Mouse (Mus musculus): ENCODE measurements around the gene Akap2.

Akap2 gene

GRCm38 (mm10) chr4:57841911-57842310 is 124.5 kb downstream of the Akap2 start:
- DNase-seq: no peak

GRCm38 (mm10) chr4:57842472-57843305 is 125.2 kb downstream of the Akap2 start:
- no peak for DNase-seq

GRCm38 (mm10) chr4:57845031-57845431 is 127.6 kb downstream of the Akap2 start:
- DNase-seq: peak; percentile 26

GRCm38 (mm10) chr4:57845541-57846210 is 128.2 kb downstream of the Akap2 start:
- DNase-seq: no peak

GRCm38 (mm10) chr4:57846381-57846990 is 129.0 kb downstream of the Akap2 start:
- DNase-seq: no peak

- DNase-seq: no peak
Measured at GRCm38 (mm10) chr4:57846991-57847422, 129.6 kb downstream of the Akap2 start.

- DNase-seq: no peak
Measured at GRCm38 (mm10) chr4:57847676-57848075, 130.2 kb downstream of the Akap2 start.

GRCm38 (mm10) chr4:57849465-57849864 is 132.0 kb downstream of the Akap2 start:
- DNase-seq: no peak

- DNase-seq: no peak
Measured at GRCm38 (mm10) chr4:57851731-57852130, 134.3 kb downstream of the Akap2 start.

GRCm38 (mm10) chr4:57852461-57853040 is 135.1 kb downstream of the Akap2 start:
- DNase-seq: no peak

- DNase-seq: no peak
Measured at GRCm38 (mm10) chr4:57854181-57854580, 136.7 kb downstream of the Akap2 start.

- DNase-seq: no peak
Measured at GRCm38 (mm10) chr4:57855281-57855941, 138.0 kb downstream of the Akap2 start.

- DNase-seq: no peak
Measured at GRCm38 (mm10) chr4:57856673-57857072, 139.2 kb downstream of the Akap2 start.

GRCm38 (mm10) chr4:57860204-57860611 is 142.8 kb downstream of the Akap2 start:
- DNase-seq: no peak

GRCm38 (mm10) chr4:57861166-57861565 is 143.7 kb downstream of the Akap2 start:
- DNase-seq: no peak

- DNase-seq: no peak
Measured at GRCm38 (mm10) chr4:57861856-57862255, 144.4 kb downstream of the Akap2 start.

GRCm38 (mm10) chr4:57862269-57862986 is 145.0 kb downstream of the Akap2 start:
- no peak for DNase-seq

GRCm38 (mm10) chr4:57866088-57866487 is 148.6 kb downstream of the Akap2 start:
- no peak for DNase-seq

GRCm38 (mm10) chr4:57866990-57867389 is 149.5 kb downstream of the Akap2 start:
- DNase-seq: no peak

GRCm38 (mm10) chr4:57867454-57867853 is 150.0 kb downstream of the Akap2 start:
- DNase-seq: no peak

GRCm38 (mm10) chr4:57879137-57879536 is 161.7 kb downstream of the Akap2 start:
- DNase-seq: no peak

GRCm38 (mm10) chr4:57879804-57880357 is 162.4 kb downstream of the Akap2 start:
- DNase-seq: peak; percentile 83

All from right cerebral cortex, postnatal 14 days (tissue).